Mouse (Mus musculus) embryo, embryonic 10 days (tissue): Measurements from ENCODE around the gene Gm45015.
"Not testable (repeated sequence)": the region's sequence is repeated elsewhere in the genome, so short reads cannot be mapped to it uniquely, and the experiment has no call there.

Experiments used
- DNase-seq: peaks from one replicate; pipeline ENCODE4 v3.0.0-alpha.2; 2015; ENCODE audit warnings: low spot score

Gene Gm45015

DNA sequence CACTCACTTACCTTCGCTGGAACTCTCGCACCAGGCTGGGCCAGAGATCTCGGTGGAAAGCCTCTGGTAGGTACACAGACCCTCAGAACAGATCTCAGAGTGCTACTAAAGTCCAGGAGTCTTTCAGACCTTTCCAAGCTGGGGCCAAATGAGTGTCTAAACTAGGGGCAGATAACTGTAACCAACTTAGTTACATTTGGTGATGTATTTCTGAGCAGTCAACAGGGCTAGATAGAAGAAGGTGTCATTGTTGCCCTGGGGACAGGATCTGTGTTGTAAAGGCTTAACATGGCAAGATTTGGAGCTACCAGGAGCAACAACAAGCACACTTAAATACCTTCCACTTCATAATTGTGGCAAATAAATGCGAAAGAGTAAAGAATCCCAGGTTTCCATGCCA lies at the start of gene Gm45015:
Gene Gm45015 (minus strand): TSS at position 101 of the 400 bp plus-strand sequence.
- no peak for DNase-seq

DNA sequence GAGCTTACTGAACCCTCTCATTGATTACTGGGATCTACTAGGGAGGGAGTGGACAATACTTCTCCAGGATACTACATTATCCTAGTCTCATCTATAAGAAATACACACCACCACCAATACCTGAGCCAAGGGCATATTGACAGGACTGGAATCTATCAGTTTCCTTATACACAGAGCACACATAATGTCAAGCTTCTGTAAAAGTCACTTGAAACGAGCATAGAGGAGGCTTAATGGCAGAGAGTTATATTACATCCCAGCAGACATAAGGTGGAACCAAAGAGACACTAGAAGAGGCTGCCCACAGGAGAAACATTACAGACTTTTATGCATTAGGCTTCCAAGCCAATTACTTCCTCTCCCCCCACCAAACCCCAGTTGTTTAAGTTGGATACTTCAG lies 48.3 kb upstream of the Gm45015 start:
- DNase-seq = no peak

DNA sequence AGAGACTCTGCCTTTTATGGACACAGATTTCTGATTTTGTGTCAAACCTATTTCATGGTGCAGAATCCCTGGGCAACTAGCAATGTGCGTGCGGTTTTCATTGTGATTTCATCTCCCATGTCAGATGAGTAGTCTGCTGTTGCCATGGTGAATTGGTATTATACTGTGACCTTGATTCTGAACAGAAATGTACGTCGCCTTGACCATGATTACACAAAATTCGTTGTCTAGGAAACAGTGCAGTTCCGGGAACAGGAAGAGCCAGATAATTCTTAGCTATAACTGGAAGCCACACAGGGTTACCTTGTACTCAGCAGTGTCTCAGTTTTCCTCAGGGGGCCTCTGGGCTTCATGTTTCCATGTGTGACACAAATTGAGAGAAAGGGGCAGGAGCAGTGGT lies 47.8 kb upstream of the Gm45015 start:
- DNase-seq = no peak

- no peak for DNase-seq
Measured at GRCm38 (mm10) chrX:73363291-73363690, 26.7 kb upstream of the Gm45015 start.

DNA sequence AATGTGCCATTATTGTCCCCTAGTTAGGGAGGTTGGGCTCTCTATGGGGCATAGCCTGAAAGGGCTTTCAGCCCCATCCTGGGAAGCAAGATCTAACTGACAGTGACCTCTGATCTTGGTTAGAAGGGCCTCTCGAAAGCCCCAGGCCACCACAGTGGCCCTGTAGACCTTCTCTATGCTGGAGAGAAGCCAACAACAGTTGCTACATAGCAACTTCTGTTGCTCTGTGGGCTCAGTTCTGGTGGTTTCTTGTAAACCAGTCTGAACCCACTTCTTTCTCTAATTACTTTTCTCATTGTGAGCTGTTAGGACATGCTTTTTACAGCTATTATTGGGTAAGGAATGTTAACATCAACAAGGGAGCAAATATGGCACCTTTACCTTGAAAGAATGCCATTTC lies 20.1 kb upstream of the Gm45015 start:
- DNase-seq = no peak

DNA sequence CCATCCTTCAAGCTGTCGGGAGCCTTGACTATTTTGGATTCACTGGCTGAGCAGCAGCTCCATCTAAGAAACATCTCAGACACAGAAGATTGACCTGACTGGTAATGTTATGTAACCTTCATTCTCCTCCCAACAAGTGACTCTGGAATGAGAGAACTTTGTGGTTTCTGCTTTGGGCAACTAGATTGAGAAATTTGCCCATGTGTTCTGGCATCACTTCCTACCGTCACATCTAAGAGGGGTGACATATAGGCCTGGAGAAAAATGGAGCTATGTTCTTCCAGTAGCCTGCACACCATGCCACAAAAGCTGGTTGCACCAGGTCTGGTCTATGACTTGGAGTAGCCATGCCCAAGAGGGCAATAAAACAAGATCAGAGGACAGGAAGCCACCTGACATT lies 19.5 kb upstream of the Gm45015 start:
- no peak for DNase-seq

DNA sequence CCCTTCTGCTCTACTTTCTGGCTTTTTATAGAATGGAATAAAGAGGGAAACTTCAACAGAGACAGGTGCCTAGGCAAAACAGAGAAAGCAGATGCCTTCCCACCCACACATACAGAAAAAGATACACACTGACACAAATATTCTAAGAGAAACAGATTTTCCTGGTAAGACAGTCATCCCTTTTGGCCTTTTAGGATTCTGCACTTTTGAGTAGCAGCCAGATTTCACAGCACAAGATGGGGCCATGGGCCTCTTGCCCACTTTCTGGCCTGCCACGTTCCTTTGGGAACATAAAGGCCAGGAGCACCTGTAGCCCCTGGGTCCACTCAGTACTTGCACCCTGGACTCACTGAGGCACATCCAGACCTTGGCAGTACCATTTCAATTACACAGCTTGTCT lies 7.7 kb upstream of the Gm45015 start:
- DNase-seq = no peak

- no peak for DNase-seq
Measured at GRCm38 (mm10) chrX:73343802-73344201, 7.2 kb upstream of the Gm45015 start.

DNA sequence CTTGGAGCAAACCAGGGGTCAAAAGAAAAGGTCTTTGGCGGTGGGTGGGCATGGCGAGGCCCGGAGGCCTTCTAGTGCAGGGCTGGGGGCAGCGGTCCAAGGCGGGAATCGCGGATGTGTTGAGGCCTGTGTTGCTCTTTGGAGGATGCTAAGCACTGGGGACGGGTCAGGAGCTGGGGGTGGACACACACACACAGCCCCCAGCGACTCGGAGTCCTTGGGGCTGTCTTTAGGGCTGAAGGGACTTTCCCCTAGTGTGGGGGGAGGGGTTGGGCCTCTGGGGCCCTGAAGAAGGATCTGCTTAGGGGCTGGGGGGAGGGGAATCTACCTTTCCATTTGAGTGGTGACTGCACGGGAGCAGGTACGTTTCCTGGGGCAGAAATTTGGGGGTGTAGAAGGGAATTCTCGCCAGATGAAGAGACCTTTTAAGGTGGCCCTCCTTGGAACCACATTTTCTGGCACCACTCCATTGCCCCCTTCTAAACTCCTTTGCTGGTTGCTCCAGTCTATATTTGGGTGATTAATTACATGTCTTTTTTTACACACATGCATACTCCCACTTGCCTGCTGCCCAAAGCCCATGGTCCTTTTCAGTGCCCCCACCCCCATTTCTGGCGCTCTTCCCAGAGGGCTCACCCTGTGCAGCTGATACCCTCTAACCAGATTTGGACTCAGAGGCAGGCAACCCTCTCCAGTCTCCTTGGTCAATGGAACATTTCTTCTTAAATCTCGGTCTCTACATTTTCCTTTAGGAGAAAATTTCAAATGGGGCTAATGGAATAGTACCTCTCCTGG lies 6.5 kb upstream of the Gm45015 start:
- DNase-seq = peak; percentile 21

DNA sequence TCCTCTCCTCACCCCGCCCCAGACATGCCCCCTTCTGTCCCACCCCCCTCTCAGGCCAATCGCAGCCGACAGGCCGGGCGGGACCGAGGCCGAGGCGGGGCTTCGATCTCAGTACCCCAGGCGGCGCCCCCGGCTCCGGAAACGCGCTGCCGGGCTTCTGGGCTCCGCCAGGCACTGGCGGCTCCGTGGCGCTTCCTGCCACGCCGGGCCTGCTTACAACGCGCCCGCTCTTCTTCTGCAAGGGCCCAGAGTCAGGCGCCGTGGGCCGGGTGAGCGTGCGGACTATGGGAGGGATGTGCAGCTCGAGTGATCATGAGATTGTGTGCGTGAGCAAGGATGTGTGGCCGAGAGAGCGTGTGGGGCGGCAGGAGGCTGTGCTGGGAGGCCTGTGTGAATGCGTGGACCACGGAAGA lies 5.8 kb upstream of the Gm45015 start, which contains the start of gene Zfp275:
Gene Zfp275 (plus strand): TSS at position 139 of the 413 bp plus-strand sequence.
- peak; percentile 75 for DNase-seq

DNA sequence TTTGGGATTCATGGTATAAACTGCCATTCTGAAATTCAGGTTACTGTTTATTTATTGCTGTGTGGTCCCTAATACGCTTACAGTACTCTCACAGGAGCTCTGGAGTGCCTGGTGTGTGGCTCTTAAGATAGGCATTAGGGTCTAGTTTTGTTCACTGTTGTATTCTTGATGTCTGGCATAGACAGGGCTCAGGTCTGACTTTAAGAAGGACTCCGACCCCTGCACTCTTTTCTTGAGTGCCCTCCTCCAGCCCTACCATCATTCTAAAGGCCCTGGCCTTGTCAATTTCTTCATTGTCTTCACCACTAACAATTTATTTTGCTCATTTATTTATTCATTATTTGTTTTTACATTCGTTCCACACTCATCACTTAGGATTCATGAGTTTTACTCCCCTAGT lies 5.4 kb upstream of the Gm45015 start:
- DNase-seq = no peak

GRCm38 (mm10) chrX:73341473-73341872 lies 4.8 kb upstream of the Gm45015 start:
- no peak for DNase-seq

GRCm38 (mm10) chrX:73333548-73333947 lies 3.1 kb downstream of the Gm45015 start:
- DNase-seq = no peak

GRCm38 (mm10) chrX:73327215-73327614 lies 9.4 kb downstream of the Gm45015 start:
- DNase-seq = no peak

DNA sequence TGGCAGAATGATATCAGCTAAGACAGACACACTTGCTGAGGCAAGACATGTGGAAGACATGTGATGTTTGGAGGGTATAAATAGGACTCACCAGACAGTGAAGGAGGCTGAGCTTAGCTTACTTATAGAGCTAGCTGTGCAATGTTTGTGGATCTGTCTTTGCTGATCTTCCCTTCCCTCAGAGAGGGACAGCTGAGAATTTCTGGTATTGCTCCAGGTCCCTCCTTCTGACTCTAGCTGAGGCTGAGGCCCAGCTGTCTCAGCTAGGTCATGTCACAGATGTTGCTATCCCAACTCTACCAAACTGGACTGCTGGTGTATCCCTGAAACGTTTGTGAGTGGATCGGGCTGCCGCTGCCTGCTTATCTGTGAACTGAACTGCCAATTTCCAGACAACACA lies 15.6 kb downstream of the Gm45015 start:
- no peak for DNase-seq

DNA sequence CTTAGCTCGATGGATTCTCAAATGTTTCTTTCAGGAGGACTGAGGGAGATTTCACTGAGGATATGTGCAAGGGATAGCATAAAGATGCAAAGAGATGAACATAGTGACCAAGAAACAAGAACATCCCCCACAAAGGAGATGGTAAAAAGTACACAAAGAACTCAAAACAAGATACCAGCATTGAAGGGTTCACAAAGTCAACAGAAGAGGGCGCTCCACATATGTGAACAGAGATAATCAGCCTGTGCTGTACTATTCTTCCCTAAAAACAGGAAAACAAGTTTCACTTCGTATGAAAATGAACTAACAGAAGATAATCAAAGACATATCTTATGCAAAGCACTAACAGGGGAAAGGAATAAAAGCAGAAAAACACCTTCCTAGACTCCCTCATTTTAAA lies 24.1 kb downstream of the Gm45015 start:
- peak; percentile 48 for DNase-seq

DNA sequence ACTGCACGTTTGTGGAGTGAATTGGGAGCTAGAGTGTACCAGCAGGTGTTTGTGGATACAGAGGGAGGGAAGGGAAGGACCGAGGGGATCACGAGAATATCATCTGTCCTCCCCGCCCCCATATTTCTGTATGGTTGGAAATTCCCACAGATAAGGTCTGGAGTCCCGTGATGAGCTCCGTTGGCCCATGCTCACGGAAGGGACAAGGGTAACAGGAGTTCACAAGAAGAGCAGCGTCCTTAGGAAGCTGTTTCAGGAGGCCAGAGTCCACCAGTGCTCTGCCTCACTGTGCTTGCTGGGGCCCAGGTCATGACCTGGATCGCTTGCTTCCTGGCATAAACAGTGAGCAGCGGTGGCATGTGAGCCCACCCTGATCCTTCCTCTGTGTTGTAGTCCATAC lies 40.9 kb downstream of the Gm45015 start:
- not testable (repeated sequence) for DNase-seq

DNA sequence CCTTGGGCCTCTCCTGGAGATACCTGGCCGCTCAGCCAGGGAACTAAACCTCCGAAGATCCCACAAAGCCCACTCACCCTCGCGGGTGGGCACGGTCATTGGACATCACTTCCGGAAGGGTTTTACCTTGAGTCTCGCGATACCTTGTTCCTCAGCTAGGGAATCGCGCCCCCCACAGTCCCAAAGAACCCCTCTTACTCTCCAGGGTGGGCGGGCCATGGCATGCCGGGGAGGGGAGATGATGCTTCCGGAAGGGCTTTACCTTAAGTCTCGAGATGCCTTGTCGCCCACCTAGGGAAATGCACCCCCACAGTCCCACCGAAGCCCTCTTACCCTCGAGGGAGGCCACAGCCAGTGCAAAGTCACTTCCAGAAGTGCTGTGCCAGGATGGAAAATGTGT lies 43.8 kb downstream of the Gm45015 start, which contains the start of the genes Xlr5a and Xlr5c:
Gene Xlr5a (minus strand): TSS at position 101 of the 400 bp plus-strand sequence.
Gene Xlr5c (minus strand): TSS at position 101 of the 400 bp plus-strand sequence.
- DNase-seq = not testable (repeated sequence)
